Mouse (Mus musculus) lung, postnatal 25 days (tissue): ENCODE results near the gene Foxk1.
A peak's percentile ranks its signal among the peaks of the same experiment; 100 is the strongest.

Source experiments
- DNase-seq: peaks from one replicate; pipeline ENCODE4 v3.0.0; 2022; ENCODE audit warnings: low spot score

Gene Foxk1

DNA sequence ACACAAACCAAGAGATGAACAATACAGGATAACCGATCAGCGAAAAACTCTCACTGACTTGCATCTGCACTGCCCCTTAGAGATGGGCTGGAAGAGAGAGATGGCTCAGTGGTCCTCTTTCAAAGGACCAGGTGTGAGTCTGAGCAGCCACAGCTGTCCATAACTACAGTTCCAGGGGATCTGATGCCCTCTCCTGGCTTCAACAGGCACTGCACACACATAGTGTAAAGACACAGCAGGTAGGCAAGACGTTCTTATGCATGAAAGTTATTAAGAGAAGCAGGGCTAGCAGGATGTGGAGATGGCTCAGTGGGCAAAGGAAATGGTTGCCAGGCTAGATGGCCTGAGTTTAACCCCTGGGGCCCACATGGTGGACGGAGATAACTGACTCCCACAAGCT, 13.6 kb upstream of the Foxk1 start:
- no peak for DNase-seq

DNA sequence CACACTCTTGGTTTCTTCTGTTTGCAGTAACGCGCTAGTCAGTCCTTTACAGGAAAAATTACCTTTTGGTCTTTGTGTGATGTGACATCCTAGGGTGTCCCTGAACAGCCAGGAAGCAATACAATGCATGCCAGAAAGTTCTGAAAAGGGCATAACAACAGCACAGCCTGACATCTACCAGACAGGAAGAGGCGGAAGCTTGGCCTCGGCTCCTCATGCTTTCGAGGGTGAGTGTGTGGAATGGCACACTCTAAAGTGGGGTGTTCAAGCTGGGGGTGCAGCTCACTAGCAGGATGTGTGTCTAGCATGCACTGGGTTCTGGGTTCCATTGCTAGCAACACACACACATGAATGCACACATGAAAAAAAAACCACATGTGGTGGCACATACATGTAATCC, 9.6 kb upstream of the Foxk1 start:
- DNase-seq: no peak

DNA sequence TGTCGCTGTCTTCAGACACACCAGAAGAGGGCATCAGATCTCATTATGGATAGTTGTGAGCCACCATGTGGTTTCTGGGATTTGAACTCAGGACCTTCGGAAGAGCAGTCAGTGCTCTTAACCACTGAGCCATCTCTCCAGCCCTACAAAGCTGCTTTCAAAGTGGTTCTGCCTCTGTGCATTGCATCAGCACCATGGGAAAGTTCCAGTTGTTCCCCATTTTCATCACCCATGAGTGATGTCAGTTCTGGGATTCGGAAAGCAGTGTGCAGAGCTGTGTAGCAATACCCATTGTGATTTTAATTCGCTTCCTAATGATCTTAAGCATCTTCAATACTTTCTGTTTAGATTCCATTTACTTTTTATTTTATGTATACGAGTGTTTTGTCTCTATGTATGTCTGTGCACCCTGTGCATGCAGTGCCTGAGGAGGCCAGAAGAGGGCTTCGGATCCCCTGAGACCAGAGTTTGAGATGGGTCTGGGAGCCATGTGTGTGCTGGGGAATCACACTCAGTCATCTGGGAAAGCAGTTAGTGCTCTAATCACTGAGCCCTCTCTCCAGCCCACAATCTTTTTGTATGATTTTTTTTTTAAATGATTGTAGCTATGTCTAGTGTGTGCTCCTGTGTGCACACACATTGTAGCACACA, 6.6 kb upstream of the Foxk1 start:
- no peak for DNase-seq

DNA sequence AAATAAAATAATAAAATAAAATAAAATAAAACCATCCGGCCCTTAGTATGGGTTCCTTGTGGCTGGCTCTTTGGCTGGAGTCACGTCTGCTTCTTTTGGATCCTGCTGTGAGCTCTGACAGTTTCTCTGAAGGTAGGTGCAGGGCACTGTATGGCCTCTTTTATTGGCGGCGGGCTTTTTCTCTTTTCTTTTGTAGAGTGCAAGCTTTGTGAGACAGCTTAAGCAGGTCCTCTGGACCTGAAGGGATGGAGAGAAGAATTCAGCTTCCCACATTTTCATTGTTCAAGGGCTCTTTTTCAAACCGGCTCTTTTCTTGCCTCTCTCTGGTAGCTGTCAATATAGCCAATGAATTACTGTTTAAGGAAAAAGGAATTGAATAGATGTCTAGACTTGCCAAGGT, 5.4 kb upstream of the Foxk1 start:
- no peak for DNase-seq

DNA sequence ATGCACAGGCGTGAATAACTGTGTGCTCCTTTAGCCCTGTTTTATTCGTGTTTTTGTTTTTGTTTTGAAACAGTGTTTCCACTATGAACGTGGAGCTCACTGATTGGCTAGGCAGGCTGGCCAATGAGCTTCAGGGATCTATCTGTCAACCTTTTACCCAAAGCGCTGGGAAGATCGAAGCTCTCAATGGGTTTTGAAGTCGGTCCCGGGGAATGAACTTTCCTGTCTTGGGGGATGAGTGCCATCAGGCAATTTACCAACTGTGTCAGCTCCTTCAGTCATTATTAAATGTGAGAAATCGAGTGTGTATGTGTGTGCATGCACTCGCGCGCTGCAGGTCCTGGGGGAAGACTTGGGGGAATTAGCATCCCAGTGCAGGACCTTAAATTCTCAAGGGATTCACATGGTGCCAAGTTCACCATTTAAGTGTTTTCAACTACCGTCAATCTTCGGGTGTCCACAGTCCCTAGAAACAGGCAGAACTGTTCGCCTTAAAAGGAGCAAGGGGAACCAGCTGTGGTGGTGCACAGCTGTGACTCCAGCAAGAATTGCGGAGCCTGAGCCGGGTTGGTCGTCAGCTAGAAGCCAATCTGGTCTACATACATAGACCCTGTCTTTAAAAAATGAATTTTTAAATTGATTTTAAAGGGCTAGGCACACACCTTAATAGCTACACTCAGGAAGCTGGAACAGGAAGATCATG, 965 bp upstream of the Foxk1 start:
- no peak for DNase-seq

DNA sequence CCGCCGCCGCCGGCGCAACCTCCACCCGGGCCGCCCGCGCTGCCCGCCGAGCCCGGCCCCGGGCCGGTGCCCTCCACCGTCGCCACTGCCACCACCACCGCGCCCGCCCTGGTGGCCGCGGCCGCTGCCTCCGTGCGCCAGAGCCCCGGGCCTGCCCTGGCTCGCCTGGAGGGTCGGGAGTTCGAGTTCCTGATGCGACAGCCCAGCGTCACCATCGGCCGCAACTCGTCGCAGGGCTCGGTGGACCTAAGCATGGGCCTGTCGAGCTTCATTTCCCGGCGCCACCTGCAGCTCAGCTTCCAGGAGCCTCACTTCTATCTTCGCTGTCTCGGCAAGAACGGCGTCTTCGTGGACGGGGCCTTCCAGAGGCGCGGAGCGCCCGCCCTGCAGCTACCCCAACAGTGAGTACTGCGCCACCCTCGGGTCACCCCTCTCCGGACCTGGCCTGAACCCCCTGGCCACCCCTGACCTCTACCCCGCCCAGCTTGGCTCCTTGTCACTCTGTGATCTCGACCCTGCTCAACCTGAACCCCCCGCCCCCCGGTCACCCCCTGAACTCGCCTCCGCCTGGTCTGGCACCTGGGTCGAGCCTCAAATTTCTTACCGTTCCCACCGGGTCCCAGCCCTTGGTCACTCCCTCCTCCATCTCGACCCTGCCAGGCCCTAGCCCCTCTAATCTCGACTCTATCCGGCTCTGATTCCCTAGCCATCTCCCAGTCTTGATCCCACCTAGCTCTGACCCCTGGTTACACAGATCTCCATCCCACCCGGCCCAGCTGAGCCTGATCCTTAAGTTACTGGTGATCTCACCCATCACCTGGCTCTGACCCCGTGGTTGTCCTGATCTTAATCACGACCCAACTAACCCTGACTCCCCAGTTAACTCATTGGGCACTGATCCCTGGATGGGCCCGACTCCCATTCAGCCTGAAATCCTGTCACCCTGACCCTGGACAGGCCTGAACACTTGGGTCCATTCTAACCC, 636 bp downstream of the Foxk1 start:
- DNase-seq: no peak

DNA sequence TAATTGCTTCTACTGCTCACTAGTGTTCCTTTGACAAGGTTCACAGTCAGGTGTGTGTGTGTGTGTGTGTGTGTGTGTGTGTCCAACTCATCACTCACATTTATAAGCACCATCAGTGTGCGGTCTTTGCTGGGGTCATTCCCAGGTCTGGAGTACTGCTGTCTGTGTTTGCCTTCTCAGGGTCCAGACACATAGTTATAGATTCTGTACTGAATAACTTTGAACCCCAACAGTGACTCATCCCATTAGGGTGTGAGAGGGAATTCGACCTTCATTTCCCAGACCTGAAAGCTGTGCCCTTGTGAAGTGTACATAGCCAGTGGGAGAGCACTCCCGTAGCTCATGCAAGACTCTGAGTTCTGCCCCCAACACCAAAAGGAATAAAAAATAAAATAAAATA, 2.4 kb downstream of the Foxk1 start:
- DNase-seq: no peak

DNA sequence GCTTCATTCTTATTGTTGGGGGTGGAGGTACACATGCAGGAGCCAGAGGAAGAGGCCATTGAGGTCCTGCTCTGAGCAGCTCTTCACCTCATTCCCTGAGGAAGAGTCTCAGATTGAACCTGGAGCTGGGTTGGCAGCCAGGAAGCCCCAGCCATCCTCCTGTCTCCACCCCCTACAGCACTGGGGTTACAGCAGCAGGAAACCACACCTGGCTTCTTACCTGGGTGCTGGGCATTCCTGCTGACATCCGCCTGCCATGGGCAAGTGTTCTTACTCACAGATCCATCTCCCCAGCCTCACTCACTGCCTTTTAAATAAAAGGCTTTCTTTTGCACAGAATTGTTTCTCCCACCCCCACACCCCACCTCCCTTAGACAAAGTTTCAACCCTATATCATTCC, 3.0 kb downstream of the Foxk1 start:
- DNase-seq: no peak

DNA sequence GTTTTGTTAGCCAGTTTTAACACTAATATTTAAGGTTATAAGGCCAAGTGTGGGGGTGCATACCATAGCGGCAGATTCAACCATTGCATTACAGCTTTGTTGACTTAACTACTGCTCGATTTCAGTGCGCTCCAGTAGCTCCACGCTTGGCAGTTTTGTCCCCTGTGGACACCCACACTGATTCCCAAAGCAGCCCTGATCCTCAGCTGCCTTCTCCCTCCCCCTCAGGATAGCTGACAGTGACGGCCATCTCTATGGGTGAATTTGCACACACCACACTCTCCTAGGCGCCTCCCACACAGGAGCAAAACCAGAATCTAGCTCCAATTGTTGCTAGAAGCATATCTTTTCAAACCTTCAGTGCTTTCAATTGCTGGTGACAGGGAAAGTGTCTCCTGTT, 4.1 kb downstream of the Foxk1 start:
- DNase-seq: no peak

DNA sequence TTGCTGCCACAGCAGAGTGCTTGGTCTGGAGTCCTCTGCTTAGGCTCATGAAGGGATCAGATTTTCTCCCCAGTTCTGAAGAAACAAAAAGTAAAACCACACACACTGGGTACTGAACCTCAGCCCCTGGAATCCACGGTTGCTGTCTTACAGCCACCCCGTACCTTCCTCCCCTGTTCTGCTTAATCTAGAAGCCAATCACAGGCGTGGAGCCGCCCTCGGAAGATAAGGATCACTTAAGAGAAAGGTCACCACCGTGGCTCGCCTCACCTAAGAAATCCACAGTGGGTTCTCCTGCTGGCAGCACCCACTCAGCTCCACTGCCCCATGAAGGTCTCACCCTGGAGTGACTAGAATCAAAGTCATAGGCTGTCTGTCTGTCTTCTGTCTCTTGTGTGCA, 5.1 kb downstream of the Foxk1 start:
- DNase-seq: no peak

DNA sequence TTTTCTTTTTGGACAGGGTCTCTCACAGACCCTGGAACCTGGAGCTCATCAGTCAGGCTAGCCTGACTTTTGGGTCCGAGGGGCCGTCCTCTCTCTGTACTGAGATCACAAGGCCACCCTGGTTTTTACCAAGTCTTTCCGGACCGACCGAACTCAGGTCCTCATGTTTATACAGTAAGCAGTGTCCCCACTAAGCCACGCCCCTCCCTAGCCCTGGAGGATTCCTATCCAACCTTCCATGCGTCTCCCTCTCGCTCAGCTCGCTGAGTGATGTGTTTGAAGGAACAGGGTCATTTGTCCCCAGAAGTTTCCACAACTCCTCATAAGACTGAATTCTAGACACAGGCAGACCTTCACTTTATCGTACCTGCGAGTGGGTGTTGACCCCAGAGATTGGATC, 5.6 kb downstream of the Foxk1 start:
- no peak for DNase-seq

DNA sequence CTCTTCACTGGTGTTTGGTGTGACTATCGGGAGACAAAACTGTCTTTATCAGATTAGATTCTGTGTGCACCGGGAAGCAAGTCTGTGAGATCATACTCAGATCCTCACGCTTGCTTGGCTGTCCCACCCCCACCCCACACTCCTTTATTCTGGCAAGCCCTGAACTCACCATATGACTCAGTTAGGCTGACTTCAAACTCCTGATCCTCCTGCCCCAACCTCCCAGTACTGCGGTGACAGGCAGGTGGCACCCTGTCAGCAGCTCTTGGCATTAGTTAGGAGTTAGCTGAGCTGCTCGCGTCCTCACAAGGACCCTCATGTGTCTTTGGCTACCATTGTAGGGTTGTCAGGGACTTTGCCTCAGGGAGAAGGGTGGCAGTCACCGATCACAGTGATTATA, 6.1 kb downstream of the Foxk1 start:
- DNase-seq: no peak

DNA sequence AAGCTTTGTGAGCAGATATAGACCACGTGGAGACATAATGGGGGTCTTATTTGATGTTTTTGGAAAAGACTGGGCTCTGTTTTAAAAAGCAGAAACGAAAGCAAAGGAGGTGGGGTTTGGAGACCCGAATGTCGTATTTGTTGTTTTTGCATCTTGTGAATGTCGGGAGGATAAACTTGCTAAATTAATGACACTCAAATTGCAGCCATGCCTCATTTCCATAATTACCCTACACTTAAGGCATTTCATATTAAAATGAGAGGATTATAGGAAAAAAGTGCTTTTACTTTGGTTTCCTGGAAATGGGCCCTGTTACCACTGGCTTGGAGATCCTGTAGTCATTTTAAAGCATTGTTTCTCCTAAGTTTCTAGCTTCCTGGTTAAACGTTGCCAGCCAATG, 7.9 kb downstream of the Foxk1 start:
- no peak for DNase-seq

DNA sequence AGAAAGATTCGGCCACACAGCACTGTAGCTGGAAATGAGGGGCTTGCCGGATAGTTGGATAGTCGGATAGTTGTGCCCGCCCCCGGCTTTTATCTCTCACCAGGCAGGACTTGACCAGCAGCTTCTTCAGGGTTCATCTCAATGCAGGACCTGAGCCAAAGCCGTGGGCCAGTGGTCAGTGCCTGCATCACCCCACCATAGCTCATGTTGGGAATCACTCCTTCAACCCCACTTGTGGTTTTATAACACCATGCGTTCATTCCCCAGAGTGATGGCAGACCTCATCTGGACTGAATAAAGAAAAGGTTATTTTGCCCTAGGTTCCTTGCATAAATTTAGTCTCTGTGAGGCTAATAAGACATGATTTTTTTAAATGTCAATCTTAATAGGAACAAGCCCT, 9.1 kb downstream of the Foxk1 start:
- no peak for DNase-seq

DNA sequence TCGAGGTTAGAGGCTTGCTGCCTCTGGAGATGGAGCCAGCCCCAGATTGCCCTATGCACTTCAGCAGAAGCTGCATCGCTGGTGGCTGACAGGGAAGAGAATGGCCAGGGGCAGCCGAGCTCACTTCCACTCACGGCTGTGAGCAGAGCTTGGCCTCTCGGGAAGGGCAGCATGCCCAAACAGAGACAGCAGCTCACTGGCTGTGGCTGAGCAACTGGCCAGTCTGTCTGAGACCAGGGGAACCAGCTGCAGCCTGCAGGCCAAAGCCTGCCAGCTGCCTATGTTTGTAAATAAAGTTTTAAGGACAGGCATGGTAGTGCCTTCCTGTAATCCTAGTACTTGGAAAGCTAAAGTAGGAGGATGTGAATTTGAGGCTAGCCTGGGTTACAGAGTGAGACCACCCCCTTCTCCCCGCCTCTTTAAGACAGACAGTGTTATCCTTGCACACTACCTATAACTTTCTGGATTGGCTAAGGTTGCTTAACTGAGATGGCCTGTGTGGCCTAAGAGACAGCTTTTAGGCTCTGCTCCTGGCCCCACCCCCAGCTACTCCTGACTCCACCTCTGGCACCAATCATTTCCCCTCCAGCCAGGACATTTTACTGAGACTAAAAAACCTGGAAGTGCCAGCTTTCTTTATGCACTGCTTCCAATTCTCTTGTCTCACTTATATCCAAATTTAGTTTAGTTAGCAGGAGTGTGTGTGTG, 11.5 kb downstream of the Foxk1 start:
- DNase-seq: peak; percentile 52

DNA sequence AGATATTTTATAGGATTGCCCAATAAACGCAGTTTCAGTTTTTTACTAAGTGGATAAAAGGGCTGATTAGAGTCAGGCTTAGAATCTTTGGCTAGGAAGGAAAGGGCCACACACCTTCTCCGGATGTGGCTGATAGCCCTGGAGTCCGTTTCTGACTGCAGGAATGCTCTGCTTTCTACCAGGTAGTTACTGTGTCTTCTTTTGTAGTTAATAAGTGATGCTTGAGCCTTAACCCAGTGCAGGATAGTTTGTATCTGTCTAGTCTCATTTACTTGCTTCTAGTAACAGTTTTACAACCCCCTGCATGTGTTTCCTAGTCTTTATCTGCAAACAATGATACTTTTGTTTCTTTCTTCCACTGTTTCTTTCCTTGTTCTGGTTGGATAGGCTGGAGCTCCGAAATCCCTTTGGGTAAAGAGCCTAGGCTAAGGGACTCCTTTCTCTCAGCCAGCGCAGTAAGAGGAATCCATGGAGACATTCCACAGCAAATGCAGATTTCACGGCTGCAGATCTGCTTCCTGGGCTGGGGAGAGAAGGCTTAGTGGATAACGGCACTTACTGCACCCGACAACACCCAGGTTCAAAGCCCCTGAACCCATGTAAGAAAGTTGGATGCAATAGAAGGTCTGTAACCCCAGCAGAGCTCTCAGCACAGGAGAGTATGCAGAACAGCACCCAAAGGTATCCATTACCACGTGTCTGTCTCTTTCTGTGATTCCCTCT, 12.6 kb downstream of the Foxk1 start:
- DNase-seq: no peak

DNA sequence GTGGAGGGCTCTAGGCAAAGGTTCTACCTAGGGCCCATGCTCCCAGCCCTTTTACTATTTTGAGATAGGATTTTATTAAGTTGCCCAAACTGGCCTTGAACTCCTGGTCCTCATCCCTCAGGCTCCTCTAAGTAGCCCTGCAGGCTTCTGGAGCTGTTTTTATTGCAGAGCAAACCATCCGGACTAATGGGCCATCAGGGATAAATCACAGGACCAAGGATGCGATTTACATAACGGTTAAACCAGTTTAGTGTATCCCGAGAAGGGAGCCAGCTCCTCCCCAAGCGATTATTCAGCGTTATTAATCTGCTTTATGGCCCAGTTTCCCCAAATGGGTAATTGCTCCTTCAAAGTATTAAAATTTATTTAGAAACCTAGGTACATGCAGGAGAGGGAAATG, 14.1 kb downstream of the Foxk1 start:
- DNase-seq: no peak

DNA sequence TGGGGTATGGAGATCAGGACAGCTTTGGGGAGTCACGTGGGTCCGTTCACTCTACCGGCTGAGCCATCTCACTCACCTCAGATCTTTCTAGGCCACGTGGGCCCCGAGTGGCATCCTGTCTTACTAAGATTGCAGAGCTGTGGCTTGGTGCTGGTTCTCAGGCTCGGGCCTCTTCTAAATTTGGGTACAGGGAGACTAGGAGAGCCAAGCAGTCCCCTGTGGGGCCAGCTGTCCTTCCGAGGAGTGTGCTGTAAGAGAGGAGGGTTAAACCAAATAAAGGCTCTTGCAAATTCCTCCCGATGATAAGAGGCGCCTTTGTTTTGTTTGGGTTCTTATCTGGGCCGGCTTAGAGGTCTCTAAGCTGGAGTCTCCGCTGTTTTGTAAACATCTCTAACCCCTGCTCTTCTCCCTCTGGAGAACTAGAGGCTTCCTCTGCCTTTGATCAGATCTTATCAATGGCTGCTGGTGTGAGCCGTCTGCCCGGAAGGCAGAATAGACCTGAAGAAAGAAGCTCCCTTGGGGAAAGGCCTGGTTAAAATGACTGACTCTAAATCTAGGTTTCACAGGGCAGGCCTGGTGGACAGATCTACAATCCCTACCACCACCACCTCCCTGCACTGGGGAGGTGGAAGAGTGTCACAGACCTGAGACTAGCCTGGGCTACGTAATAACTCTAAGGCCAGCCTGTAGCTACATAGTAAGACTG, 14.9 kb downstream of the Foxk1 start:
- DNase-seq: peak; percentile 50

DNA sequence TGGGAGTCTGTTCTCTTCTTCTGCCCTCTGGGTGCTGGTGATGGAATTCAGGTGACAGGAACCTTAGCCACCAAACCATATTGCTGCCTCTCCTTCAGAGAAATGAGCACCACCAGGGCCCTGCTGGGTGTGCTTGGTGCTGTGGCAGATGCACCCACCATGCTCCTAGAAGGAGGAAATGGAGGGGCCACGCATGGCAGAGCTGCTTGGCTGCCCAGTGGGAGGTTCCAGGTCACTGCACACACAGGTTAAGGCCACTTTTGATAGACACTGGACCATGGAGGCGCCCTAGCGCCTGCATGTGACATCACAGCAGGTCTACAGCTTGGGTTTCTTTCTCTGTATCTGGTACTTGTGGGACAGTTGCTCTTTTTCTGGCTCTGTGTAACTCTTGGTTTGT, 15.8 kb downstream of the Foxk1 start:
- DNase-seq: no peak

DNA sequence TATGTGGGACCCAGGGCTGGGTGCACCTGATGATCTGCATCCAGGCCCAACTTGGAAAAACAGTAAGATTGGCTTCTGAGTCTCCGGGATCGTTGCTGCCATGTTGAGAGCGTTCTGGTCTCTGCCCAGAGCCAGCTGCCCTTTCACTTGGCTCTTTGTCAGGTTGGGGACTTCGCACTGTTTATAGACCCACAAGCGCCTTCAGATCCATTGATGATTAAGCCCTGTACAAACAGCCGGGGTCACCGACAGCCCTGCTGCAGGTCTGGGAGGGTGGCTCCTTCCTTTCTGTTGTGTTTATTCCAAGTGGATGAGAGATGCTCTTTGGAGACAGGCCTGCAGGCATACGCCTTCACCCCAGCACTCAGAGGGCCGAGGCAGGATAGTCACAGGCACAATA, 16.6 kb downstream of the Foxk1 start:
- no peak for DNase-seq

DNA sequence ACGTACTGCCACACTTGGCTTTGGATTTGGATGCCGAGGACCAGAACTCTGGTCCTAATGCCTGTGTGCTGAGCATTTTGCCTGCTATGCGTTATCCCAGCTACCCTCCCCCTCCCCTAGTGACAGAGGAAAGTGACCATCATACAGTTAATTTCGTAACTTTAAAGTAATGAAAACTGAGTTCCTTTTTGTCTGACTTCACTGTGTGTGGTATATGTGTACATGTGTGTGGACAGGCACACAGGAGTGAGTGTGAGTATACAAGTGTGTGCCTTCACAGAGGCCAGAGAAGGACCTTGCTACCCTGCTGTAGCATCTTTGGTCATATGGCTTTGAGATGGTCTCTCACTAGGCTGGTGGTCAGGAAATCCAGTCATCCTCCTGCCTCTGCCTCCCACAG, 17.1 kb downstream of the Foxk1 start:
- no peak for DNase-seq
